Mouse (Mus musculus) Muller cell, postnatal 12 days (primary cell): ENCODE measurements around the gene Samd8.

Source experiments
- DNase-seq: peaks from one replicate; pipeline ENCODE4 v3.0.0-alpha.2; 2015; ENCODE audit errors: inconsistent ontology term

Samd8 gene

DNA sequence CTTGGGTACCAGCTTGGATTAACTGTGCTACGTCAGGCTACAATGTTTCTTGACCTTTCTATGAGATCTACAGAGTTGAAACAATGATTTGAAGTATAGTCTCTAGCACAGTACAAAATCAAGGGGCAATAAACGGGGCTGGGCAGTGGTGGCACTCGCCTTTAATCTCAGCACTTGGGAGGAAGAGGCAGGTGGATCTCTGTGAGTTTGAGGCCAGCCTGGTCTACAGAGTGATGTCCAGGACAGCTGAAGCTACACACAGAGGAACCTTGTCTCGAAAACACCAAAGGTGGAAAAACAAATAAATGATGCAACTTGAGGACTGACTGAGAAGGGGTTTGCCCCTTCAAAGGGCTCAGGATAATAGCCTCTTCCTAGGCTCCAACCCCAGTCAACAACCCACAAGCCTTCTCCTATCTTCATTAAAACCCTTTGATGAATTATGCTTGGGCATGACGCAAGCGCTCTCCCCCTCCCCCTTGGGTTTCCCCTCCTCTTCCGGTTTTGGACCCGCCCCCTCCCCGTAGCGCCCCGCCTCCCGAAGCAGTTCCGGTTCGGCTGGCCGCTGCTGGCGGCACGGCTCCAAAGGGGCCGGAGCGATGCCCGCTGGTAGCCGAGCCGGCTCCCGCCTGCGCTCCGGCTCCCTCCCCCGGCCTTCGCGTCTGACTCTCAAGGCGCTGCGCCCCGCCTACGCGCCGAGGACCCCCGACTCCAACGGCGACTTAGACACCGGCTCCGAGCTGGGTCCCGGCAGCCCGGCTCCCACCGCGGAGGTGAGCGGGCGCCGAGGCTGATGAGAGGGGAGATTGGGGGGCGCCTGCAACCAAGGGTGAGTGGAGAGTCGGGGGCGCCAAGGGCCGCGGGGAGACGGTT lies at the start of gene Samd8:
Samd8 (plus strand) TSS at position 524 of the 873 bp plus-strand sequence.
- peak; percentile 95 for DNase-seq

DNA sequence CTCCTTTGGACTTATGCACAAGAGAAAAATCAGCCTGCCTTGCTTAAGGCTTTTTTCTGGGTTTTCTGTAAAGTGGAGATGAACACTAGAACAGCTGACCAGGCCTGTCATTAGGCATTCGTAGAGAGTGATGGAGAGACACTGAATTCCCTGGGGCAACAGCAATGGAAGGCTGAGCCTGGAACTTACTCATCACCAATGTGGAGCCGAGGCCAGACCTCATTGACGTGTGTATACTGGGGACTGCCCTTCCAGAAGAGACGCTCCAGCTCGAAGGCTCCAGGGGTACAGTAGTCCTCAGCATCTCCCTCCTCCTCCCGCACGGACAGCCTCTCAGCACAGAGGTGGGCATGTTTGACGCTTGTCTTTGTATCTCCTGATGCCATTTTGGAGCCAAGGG lies 47.6 kb upstream of the Samd8 start:
- DNase-seq = no peak

GRCm38 (mm10) chr14:21703255-21703654 lies 47.1 kb upstream of the Samd8 start:
- DNase-seq = no peak

DNA sequence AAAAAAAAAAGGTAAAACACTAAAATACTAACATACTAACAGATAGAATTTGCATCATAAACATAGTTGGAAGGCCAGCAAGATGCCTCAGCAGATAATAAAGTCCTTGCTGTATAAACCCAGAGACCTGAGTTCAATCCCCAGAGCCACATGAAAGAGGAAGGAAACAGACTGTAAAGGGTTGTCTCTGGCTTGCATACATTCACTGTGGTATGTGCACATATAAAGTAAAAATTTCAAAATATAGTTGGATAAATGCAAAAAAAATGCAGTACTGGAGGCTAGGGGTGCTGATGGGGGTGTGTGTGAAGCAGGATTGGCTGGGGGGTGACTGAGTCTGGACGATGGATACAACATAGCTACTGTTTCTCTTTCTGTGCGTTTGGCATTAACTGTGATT lies 44.9 kb upstream of the Samd8 start:
- no peak for DNase-seq

DNA sequence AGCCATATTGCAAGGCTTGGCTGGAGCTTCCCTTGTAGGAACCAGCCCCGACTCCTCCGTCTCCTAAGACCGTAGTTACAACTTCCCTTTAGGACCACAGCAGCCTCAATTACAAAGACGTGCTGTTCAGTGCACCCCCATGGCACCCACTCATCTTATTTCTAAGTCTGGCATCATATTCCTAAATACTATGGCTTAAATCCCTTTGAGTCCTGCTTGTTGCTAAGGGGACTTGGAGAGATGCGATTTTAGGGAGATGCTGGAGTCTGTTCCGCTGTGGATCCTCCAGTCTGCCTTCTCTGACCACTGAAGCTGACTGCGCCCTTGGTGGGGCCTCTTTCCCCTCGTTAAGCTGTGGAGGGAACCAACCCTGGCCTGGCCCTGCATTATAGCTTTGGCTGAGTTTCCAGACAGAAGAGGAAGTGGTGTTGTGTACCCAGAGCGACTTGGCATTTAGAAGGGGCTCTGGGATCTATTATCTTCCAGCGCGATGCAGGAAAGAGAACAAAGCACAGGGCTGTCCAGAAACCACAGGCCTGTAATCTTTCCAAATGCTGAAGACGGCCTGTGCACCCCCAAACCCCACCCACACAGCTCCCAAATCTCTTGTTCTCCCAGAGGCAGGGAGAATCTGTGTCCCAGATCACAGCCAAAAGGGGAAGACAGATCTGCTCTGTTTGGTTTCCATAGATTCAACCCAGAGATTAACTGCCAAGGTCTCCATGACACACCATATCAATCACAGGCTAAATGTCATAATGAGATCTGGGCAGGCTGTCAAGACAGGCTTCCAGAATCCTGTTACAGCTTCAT lies 43.4 kb upstream of the Samd8 start:
- peak; percentile 90 for DNase-seq

DNA sequence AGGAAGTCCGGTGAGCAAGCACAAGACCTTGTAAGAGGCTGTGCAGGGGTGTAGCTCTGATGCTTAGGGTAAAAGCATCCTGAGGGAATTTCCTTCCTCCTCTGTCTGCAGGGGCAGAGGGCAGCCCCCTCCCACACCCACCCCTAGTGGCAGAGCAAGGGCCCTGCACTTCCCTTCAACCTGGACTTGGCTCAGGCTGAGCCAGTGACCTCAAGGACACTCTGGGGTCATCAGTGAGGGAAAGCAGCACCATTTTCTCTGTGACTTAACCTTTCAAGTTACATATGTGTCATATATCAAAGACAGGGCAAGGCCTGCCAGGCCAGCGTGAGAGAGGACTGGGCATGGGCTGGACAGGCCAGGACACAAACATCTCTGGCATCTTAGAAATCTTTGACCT lies 40.8 kb upstream of the Samd8 start:
- no peak for DNase-seq

GRCm38 (mm10) chr14:21711231-21711630 lies 39.1 kb upstream of the Samd8 start:
- DNase-seq = no peak

GRCm38 (mm10) chr14:21714486-21714885 lies 35.8 kb upstream of the Samd8 start, which contains the start of gene Dupd1:
Gene Dupd1 (minus strand): TSS chr14:21714576.
- DNase-seq = no peak

DNA sequence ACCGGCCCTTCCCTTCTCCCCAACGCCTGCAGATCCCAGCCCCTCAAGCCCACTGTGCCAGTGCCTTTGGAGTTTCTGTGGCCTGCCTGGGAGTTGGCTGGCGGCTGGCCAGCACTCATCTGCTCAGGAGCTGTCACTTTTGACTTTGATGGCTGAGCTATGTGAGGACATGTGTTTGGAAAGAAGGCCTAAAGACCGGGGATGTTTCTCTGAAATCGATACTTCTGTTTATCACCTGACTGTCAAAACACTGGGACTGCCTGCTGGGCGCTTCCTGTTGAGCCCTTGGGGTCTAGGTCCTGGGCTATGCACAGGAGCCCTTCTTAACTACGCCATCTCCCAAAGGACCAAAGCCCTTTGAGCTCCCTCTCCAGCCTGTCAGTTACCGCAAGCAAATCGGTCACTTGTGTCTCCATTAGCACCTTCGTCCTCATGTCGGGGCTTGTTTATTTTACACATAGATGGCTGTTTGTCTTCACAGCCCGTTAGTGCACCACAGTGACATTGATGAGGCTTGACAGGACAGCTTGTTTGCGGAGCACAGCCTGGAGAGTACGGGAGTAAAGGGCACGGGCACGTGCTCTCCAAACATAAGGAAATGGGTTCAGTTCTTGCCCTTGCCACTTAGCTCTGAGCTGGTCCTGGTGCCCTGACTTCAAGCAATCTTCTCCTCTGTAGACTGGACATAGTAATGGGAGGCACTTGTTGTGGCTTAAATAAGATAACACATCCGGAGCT lies 30.5 kb upstream of the Samd8 start:
- DNase-seq = no peak

- peak; percentile 85 for DNase-seq
These were observed 29.7 kb upstream of the Samd8 start for GRCm38 (mm10) chr14:21720430-21721205.

GRCm38 (mm10) chr14:21722021-21722698 lies 28.2 kb upstream of the Samd8 start:
- no peak for DNase-seq

- no peak for DNase-seq
These were observed 21.1 kb upstream of the Samd8 start for GRCm38 (mm10) chr14:21729031-21729732.

DNA sequence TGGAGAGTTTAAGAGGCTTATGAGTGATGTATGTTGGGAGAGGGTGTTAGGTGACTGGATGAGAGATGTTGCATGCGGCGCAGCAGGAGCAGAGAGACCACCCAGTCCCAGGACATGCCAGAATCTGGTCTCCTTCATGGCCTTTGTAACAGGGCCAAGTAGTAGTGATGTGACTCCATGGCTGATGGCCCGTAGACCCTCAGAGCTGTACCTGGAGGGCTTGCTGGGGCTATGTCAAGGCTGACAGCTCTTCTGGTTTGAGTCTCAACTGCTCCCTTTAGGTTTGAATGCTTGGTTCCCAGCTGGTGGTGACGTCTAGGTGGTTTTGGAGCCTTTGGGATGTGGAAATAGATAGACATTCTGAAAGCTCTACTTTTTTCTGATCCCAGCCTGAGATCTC lies 20.4 kb upstream of the Samd8 start:
- no peak for DNase-seq

DNA sequence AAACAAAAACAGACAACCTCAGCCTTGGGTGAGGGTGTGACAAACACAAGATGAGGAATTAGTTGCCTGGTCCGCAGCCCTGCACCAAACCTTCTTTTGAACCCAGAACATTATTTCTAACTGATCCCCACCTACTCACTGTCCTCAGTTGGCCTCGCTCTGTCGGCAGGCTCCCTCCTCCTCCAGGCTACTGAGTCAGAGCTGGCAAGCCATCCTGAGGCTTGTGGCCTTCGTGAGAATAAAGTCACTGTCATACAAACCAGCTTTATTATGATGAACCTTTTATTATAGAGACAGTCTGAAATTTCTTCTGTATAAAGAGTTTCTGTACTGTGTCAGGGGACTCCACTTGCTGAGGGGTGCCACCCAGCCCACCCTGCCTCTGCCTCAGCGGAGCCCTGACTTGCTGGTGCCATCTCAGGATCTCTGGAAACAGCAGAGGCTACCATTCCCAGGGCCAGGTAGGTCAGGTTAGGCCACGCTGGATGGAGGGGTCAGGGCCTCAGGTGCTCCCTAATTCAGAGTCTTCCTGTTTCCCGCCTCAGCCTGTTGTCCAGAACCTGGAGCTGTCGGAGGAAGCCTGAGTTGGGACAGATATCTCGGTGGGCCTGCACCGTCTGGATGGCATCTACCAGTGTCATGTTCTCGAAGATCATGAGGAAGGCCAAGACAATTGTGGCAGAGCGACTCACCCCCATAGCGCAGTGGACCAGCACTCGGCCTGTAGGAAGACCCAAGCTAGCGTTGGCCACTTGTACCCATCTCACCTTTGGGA lies 17.0 kb upstream of the Samd8 start:
- no peak for DNase-seq

GRCm38 (mm10) chr14:21740345-21740744 lies 10.0 kb upstream of the Samd8 start:
- no peak for DNase-seq

DNA sequence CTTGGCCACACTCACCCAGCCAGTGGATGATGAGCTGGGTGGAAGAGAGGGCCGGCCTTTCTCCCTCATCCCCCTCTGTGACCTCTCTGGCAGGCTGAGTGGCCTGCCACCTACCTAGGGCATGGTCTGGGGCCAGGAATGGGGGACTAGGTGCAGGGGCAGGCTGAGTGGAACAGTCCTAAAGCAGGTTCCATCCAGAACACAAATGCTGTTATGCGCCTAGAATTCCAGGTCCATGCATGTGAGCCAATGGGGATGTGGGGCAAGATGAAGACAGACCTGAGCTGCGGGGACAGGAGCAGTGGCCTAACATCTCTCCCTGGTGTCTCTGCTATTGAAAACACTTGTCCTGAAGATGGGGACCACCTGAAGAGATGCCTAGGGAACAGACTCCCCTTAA lies 9.0 kb upstream of the Samd8 start:
- peak; percentile 19 for DNase-seq

GRCm38 (mm10) chr14:21741786-21742185 lies 8.5 kb upstream of the Samd8 start:
- DNase-seq = peak; percentile 62

DNA sequence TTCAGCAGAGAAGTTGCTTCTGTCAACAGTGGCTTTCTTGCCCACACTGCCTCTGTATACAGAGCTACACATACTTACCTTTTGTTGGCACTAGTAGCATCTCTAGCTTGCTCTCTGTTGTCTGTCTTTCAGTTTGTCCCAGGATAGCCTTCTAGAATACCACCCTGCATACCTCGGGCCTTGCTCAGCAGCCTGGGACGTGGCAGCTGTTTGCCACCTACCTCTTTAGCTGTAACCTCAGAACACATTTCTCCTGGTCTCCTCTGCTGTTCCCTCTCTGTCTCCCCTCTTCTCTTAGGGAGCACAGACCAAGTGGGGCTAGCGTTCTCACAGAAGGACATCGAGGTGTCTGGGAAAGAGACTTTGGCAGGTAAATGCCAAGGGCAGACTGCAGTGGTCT lies 7.9 kb upstream of the Samd8 start:
- no peak for DNase-seq

DNA sequence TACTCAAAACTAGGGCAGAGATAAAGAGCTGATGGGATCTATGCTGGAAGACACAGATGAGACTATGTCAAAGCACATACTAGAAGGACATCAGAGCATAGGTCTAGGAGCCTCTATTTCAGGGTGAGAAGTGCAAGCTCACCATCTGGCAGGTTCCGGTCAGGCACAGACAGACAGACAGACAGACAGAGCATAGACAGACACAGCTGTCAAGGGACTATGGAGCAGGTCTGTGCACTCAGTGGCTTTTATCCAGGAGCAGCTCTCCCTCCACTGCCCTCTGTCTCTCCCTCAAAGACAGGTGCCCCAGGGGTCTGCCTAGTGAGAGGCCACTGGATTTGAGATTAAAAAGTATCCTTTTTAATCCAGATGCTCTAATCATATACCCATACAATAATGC lies 6.2 kb upstream of the Samd8 start:
- DNase-seq = no peak
